Mouse (Mus musculus): ENCODE results near the gene Barx2.

GRCm38 (mm10) chr9:31857512-31857911 is 55.8 kb downstream of the Barx2 start:
- no peak for TF ChIP-seq POLR2A (IDR thresholded peaks at IDR 0.05; ENCODE audit: borderline replicate concordance, insufficient read depth, low read length)
- no peak for TF ChIP-seq CTCF (IDR thresholded peaks at IDR 0.05; ENCODE audit: borderline replicate concordance, insufficient read depth, low read depth, low read length)
